Mouse (Mus musculus) heart, postnatal 36 days (tissue): Measurements from ENCODE around the gene Alg5. TPM values are rescaled to one million over a fixed set of nuclear protein-coding genes. Genes with fewer than 3 reads are reported as not detected.
"Not testable (repeated sequence)": the region's sequence is repeated elsewhere in the genome, so short reads cannot be mapped to it uniquely, and the experiment has no call there.

Experiments
- DNase-seq, 2 experiments: peaks; one replicate each; pipeline ENCODE4 v3.0.0; 2021 to 2022
- intact Hi-C: fragments of 180-260 bp; cut with DNase I; formaldehyde crosslinking; loops from one replicate; pipeline ENCODE4 v1.15.1; 2025
- total RNA-seq, 2 experiments: library from RNA; stranded (reverse); gene quantifications; 2 replicates each; pipeline ENCODE4 v1.2.3; 2021

The Alg5 gene
- 10 to 100 TPM in 1 of 2 experiments, 1 to 10 TPM in 1; 9.9 to 11.5 TPM for total RNA-seq

- DNase-seq, result peak; percentile 96 to 97
- intact Hi-C loops, result loop anchor here (5.0 kb wide), 1 partner anchor 72 kb away; the partner anchor contains the start of gene Rfxap
These were observed at the start of gene Alg5, which contains the start of gene Exosc8 for GRCm38 (mm10) chr3:54735247-54736046. TSS of gene Alg5 (plus strand) at chr3:54735539. TSS of gene Exosc8 (minus strand) at chr3:54735393.

- DNase-seq, result no peak
- intact Hi-C loops, result loop anchor here (10.0 kb wide), 1 partner anchor 822 kb away; the partner anchor contains the start of gene Ufm1
These were observed 48.1 kb upstream of the Alg5 start for GRCm38 (mm10) chr3:54687245-54687644.

GRCm38 (mm10) chr3:54689091-54689490, 46.2 kb upstream of the Alg5 start:
- intact Hi-C loops, result loop anchor here (2.0 to 10.0 kb wide), 2 partner anchors 336 to 824 kb away; partner anchors contain the start of gene Ufm1
- DNase-seq, result no peak

- intact Hi-C loops, result loop anchor here (10.0 kb wide), 1 partner anchor 958 kb away; no protein-coding TSS in a partner anchor
- peak; percentile 89 to 92 for DNase-seq
These were observed 42.9 kb upstream of the Alg5 start, which contains the start of gene Supt20 for GRCm38 (mm10) chr3:54692202-54693055. TSS of gene Supt20 (plus strand) at chr3:54692807.

GRCm38 (mm10) chr3:54693056-54693415, 42.3 kb upstream of the Alg5 start:
- intact Hi-C loops, result loop anchor here (10.0 kb wide), 1 partner anchor 958 kb away; no protein-coding TSS in a partner anchor
- DNase-seq, result no peak

- intact Hi-C loops, result loop anchor here (5.0 to 10.0 kb wide), 2 partner anchors 32 to 965 kb away; no protein-coding TSS in a partner anchor
- no peak for DNase-seq
These were observed 35.5 kb upstream of the Alg5 start for GRCm38 (mm10) chr3:54699759-54700301.

- intact Hi-C loops, DNase-seq: not testable (repeated sequence)
These were observed 31.2 kb upstream of the Alg5 start for GRCm38 (mm10) chr3:54704106-54704505.

GRCm38 (mm10) chr3:54708972-54709371, 26.4 kb upstream of the Alg5 start:
- intact Hi-C loops, result no loop called here
- DNase-seq, result no peak

- intact Hi-C loops, result no loop called here
- no peak for DNase-seq
These were observed 21.1 kb upstream of the Alg5 start, which contains the start of gene Gm21958 for GRCm38 (mm10) chr3:54714253-54714652. TSS of gene Gm21958 (minus strand) at chr3:54714353.

GRCm38 (mm10) chr3:54715461-54715860, 19.9 kb upstream of the Alg5 start:
- DNase-seq, result no peak
- intact Hi-C loops, result no loop called here

GRCm38 (mm10) chr3:54717348-54717747, 18.0 kb upstream of the Alg5 start:
- intact Hi-C loops, result no loop called here
- DNase-seq, result no peak

- no peak for DNase-seq
- intact Hi-C loops, result no loop called here
These were observed 16.4 kb upstream of the Alg5 start for GRCm38 (mm10) chr3:54718947-54719346.

GRCm38 (mm10) chr3:54723741-54724500, 11.4 kb upstream of the Alg5 start:
- DNase-seq, result no peak
- intact Hi-C loops, result no loop called here

GRCm38 (mm10) chr3:54725344-54725743, 10.0 kb upstream of the Alg5 start:
- no peak for DNase-seq
- intact Hi-C loops, result no loop called here

- intact Hi-C loops, result no loop called here
- DNase-seq, result no peak
These were observed 7.8 kb upstream of the Alg5 start for GRCm38 (mm10) chr3:54727588-54727987.

GRCm38 (mm10) chr3:54728100-54728499, 7.2 kb upstream of the Alg5 start:
- intact Hi-C loops, result no loop called here
- no peak for DNase-seq

GRCm38 (mm10) chr3:54731626-54732150, 3.7 kb upstream of the Alg5 start:
- intact Hi-C loops, result loop anchor here (5.0 kb wide), 1 partner anchor 34 kb away; no protein-coding TSS in a partner anchor
- no peak for DNase-seq

GRCm38 (mm10) chr3:54732371-54732770, 3.0 kb upstream of the Alg5 start:
- no peak for DNase-seq
- intact Hi-C loops, result loop anchor here (5.0 kb wide), 1 partner anchor 35 kb away; no protein-coding TSS in a partner anchor
